Mouse (Mus musculus) C2C12 (cell line): ENCODE measurements at regions not wholly inside any gene's neighbourhood (a gene's known extent, or its start where the extent isn't known, plus 50 kb on each side); places are given as distances from the start of the nearest gene placed in this dataset.

ENCODE experiments used
- H3K27me3 ChIP-seq: one replicate; pipeline ENCODE4 v1.6.1; 2011; ENCODE audit not compliant: control insufficient read depth, insufficient read depth, insufficient read length
- H3K36me3 ChIP-seq: one replicate; pipeline ENCODE4 v1.6.1; 2011; ENCODE audit not compliant: control insufficient read depth, insufficient read depth
- H3K4me3 ChIP-seq: one replicate; pipeline ENCODE4 v1.5.1; 2011; ENCODE audit warnings: mild to moderate bottlenecking, control low read depth; ENCODE audit not compliant: poor library complexity, insufficient read depth, severe bottlenecking
- H3K79me2 ChIP-seq: one replicate; pipeline ENCODE4 v1.6.1; 2011; ENCODE audit not compliant: control insufficient read depth, insufficient read depth
- H3K79me3 ChIP-seq: one replicate; pipeline ENCODE4 v1.6.1; 2011; ENCODE audit warnings: low read depth, control low read depth
- H3ac ChIP-seq: one replicate; pipeline ENCODE3; 2011; ENCODE audit warnings: low read depth; ENCODE audit not compliant: control insufficient read depth, insufficient read length
- CEBPB ChIP-seq: IDR thresholded peaks from one replicate; pipeline ENCODE4 v1.6.1; 2011; ENCODE audit warnings: low read depth, mild to moderate bottlenecking, control low read depth, moderate library complexity
- CTCF ChIP-seq: IDR thresholded peaks from one replicate; pipeline ENCODE4 v1.5.1; 2011; ENCODE audit not compliant: control insufficient read depth, insufficient read depth, insufficient read length
- FOSL1 ChIP-seq: IDR thresholded peaks from one replicate; pipeline ENCODE4 v1.8.0; 2011; ENCODE audit warnings: mild to moderate bottlenecking, low read length; ENCODE audit not compliant: poor library complexity, insufficient read depth, severe bottlenecking
- MAX ChIP-seq: IDR thresholded peaks from one replicate; pipeline ENCODE4 v1.6.1; 2011; ENCODE audit warnings: mild to moderate bottlenecking, control low read depth
- MYOD1 ChIP-seq: IDR thresholded peaks from one replicate; pipeline ENCODE4 v1.6.1; 2011; ENCODE audit warnings: low read depth; ENCODE audit not compliant: control insufficient read depth, insufficient read length
- MYOG ChIP-seq: IDR thresholded peaks from one replicate; pipeline ENCODE4 v1.6.1; 2011; ENCODE audit not compliant: control insufficient read depth, insufficient read length; ENCODE audit errors: extremely low read depth
- USF1 ChIP-seq: IDR thresholded peaks from one replicate; pipeline ENCODE4 v1.6.1; 2011; ENCODE audit warnings: low read depth, mild to moderate bottlenecking, control low read depth, moderate library complexity

DNA sequence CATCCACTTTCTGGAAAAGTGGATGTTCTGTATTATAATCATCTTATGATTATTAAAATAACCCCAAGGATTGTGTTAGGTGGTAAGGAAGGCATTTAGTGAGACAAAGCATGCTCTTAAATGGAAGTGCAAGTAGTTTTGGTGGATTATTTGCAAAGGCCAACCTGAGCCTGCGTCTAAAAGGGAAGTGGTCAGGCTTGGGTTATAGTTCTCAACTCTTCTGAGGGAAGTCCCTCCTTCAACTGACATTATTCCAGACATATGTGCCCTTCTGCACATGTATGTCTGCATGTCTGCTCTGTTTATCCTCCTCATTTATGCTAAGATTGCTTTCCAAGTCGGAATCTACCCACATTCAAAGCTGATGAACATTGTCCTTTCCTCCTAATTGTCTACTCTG lies 2108.3 kb downstream of the 4930444P10Rik start:
- Histone ChIP-seq H3K4me3 (no peak overlapping the region), H3K79me2 (no peaks in the 10 kb centered on the region), H3K27me3 (no peaks in the 10 kb centered on the region), H3K79me3 (no peaks in the 10 kb centered on the region), H3ac (no peak overlapping the region), H3K36me3 (no peaks in the 10 kb centered on the region)
- TF ChIP-seq FOSL1, result no peak
- TF ChIP-seq MYOG, result no peak
- no peak for TF ChIP-seq MAX
- no peak for TF ChIP-seq USF1
- no peak for TF ChIP-seq MYOD1
- no peak for TF ChIP-seq CEBPB
- TF ChIP-seq CTCF, result no peak

GRCm38 (mm10) chr1:13980273-13980672 lies 2112.9 kb downstream of the 4930444P10Rik start:
- Histone ChIP-seq H3K4me3 (no peak overlapping the region), H3K79me2 (no peaks in the 10 kb centered on the region), H3ac (no peak overlapping the region), H3K27me3 (no peaks in the 10 kb centered on the region), H3K79me3 (no peaks in the 10 kb centered on the region), H3K36me3 (no peaks in the 10 kb centered on the region)
- TF ChIP-seq USF1 (no peak), CTCF (no peak), CEBPB (no peak), MAX (no peak), MYOD1 (no peak), MYOG (no peak), FOSL1 (no peak)

GRCm38 (mm10) chr1:13978640-13979039 lies 2114.5 kb downstream of the 4930444P10Rik start:
- no peaks in the 10 kb centered on the region for H3K79me3 ChIP-seq
- H3K79me2 ChIP-seq, result no peaks in the 10 kb centered on the region
- H3K27me3 ChIP-seq, result no peaks in the 10 kb centered on the region
- TF ChIP-seq USF1, result no peak
- no peak for TF ChIP-seq MAX
- no peak for TF ChIP-seq CTCF
- TF ChIP-seq CEBPB, result no peak
- no peak for TF ChIP-seq MYOG
- TF ChIP-seq MYOD1, result no peak
- no peak for TF ChIP-seq FOSL1
- no peaks in the 10 kb centered on the region for H3K36me3 ChIP-seq
- H3K4me3 ChIP-seq, result no peak overlapping the region
- no peak overlapping the region for H3ac ChIP-seq

- H3K4me3 ChIP-seq, result no peak overlapping the region
- no peaks in the 10 kb centered on the region for H3K36me3 ChIP-seq
- H3K79me3 ChIP-seq, result no peaks in the 10 kb centered on the region
- TF ChIP-seq MYOG (no peak), MYOD1 (no peak), MAX (no peak), CEBPB (no peak), USF1 (no peak), CTCF (no peak), FOSL1 (no peak)
- no peak overlapping the region for H3ac ChIP-seq
- H3K79me2 ChIP-seq, result no peaks in the 10 kb centered on the region
- H3K27me3 ChIP-seq, result no peaks in the 10 kb centered on the region
These were observed 2115.9 kb downstream of the 4930444P10Rik start for GRCm38 (mm10) chr1:13977207-13977606.

- no peaks in the 10 kb centered on the region for H3K27me3 ChIP-seq
- TF ChIP-seq USF1 (no peak), MAX (no peak), MYOD1 (no peak), MYOG (no peak), FOSL1 (no peak), CTCF (no peak), CEBPB (no peak)
- H3K79me2 ChIP-seq, result no peaks in the 10 kb centered on the region
- H3K79me3 ChIP-seq, result no peaks in the 10 kb centered on the region
- no peak overlapping the region for H3K4me3 ChIP-seq
- H3K36me3 ChIP-seq, result no peaks in the 10 kb centered on the region
- no peak overlapping the region for H3ac ChIP-seq
These were observed 2143.9 kb downstream of the 4930444P10Rik start for GRCm38 (mm10) chr1:13949241-13949640.

DNA sequence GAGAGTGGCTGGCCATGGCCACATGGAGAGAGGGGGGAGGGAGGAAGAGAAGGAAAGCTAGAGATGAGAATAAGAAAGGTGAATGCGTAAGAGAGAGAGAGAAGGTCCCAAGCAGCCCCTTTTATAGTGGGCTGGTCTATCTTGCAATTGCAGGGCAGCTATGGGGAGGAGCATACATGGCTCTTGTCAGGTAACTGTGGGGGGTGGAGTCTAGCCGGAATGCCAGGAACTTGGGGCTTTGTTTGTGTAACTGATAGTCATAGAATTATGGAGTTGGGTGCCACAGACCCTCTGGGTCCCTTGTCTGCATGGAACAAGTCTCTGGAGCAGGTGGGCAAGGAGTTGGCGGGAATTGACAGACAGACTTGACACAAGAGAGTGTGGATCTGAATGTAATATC lies 2151.8 kb downstream of the 4930444P10Rik start:
- H3K36me3 ChIP-seq, result no peaks in the 10 kb centered on the region

More for the DNA sequence above, 2151.8 kb downstream of the 4930444P10Rik start:
- TF ChIP-seq MYOG (no peak), MAX (no peak)
- Histone ChIP-seq H3K27me3 (no peaks in the 10 kb centered on the region), H3K79me3 (no peaks in the 10 kb centered on the region), H3K4me3 (no peak overlapping the region), H3ac (no peak overlapping the region), H3K79me2 (no peaks in the 10 kb centered on the region)
